Mouse (Mus musculus): ENCODE measurements around the gene Nbea.
"Not testable (repeated sequence)": the region's sequence is repeated elsewhere in the genome, so short reads cannot be mapped to it uniquely, and the experiment has no call there.

The Nbea gene

DNA sequence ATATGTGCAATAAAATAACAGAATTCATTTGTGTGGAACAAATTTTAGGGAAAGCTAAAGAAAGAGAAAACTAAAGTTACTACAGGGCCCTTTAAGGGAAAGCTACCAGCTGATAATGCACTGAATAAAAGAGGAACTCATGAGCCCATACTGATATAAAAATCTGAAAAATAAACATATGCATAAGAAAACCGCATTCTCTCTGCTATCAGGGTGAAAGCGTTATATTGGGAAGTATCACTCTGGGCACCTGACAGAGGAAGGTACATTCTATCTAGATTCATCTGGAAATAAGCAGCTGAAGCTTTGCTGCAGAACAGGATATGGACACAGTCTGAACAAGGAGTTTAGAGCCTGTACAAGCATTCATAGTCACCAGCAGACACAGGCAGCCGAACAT lies 148.9 kb downstream of the Nbea start:
- no peak for DNase-seq (ENCODE audit: low spot score)

DNA sequence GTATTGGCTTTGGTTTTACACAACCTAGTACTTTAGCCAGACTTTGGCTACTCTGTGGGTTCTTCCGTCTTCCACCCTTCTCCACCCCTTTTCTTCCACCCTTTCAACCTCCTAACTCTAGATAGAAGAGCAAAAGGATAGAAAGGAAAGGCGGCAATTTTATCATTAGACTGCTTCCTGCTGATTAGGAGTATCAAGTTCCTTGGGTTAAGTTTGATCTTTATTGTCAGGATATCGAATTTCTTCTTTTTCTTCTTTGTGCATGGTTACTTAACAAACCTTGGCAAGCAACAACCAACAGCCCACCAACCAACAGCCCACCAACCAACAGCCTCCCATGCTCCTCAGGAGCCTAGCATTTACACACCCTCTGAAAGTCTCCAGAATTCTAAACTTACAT lies 165.0 kb downstream of the Nbea start:
- no peak for DNase-seq (ENCODE audit: low spot score)

DNA sequence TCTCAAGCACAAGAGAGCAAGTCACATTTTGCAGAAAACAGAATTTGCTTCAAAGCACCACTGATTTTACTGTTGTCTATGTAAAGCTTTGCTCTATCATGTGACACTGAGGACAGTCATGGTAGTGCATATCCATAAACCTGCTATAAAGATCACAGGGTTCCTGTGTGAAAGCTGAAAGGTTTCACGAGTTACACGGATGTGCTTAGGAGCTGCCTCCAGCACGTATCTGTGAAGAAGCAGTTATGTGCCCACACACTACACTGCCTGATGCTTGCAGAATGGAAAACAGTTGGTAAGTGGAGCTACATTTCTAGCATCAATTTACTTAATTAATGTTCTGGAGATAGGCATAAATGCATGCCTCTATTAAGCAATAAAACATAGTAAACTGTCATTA lies 172.4 kb downstream of the Nbea start:
- DNase-seq (ENCODE audit: low spot score) = no peak

DNA sequence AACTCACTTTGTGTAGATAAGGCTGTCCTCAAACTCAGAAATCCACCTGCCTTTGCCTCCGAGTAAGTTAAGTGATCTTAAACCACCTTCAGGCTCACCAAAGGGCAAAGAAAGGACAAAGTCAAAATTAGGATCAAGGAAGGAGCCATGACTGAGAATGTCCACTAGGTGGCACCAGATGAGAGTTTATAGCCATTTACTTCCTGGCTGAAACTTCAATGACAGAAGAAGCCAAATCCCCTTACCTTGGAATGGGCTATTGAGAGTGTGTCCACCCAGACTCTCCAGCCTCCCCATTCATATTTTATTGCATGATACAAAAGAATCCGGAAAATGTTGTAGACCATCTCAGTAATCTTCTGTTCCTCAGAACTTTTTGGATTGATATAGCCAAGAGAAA lies 175.5 kb downstream of the Nbea start:
- DNase-seq (ENCODE audit: low spot score) = peak; percentile 35

DNA sequence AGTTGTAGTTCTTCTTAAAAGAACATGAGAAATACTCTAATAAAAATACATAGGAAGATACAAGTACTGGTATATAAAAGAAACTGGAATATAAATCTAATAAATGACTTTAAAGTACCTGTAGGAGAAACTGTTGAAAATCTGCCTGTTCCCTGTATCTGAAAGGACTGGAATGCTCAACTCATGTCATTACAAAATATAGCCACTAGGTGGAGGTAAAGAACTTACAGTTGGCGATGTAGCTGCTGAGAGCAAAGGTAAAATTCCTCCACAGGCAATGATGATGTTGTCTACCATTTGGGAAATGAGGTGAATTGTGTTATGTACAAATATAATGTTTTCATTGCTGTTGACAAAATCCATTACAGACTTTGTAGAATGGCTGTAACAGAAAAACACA lies 183.2 kb downstream of the Nbea start:
- peak; percentile 48 for DNase-seq (ENCODE audit: low spot score)

DNA sequence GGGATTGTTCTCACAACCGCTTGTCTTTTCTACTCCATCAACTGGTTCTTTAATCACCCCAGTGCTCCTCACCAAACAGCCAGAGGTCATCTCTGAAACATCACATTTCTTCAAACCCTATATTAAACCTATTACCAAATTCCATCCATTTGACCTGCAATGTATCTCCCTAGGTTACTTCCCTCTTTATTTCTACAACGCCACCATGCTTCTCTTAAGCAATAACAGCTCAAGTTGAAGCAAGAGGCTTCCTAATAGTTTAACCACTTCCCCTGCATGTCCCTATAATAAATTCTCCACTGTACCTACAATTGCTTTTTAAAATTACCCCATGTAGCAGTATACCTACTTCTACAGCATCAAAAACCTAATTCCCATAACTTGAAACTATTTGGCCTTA lies 205.1 kb downstream of the Nbea start:
- DNase-seq (ENCODE audit: low spot score) = no peak

DNA sequence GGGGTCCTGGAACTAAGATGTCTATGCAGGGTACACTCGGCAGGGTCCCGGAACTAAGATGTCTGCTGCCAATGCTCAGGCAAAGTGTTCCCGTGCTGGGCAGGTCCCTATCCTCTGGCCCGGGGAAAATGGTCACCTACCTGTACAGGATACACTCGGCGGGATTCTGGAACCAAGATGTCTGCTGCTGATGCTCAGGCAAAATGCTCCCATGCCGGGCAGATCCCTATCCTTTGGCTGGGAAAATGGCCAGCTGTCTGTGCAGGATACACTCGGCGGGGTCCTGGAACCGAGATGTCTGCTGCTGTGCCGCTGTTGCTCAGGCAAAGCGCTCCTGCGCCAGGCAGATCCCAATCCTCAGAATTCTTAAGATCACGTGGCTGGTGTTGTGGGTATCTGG lies 206.5 kb downstream of the Nbea start:
- not testable (repeated sequence) for DNase-seq (ENCODE audit: low spot score)

DNA sequence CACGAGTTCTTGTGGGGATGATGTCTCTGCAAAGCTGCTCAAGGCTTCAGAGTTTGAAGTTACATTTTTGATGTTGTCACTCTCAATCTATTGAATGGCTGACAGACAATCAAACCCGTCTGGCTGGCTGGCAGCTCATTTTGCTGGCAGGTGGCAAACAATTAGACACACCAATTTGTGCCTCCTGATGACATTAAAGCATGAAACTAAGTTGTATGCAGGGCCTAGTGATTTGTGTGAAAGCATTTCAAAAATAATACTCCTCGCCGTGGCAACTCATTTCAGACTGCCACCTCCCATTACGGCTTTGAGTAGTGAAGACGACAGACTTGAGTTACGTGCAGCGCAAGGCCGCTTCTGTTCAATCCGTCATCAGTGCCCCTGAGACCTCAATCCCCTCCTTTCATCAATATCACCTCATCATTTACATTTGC lies 217.8 kb downstream of the Nbea start:
- no peak for DNase-seq (ENCODE audit: low spot score)

DNA sequence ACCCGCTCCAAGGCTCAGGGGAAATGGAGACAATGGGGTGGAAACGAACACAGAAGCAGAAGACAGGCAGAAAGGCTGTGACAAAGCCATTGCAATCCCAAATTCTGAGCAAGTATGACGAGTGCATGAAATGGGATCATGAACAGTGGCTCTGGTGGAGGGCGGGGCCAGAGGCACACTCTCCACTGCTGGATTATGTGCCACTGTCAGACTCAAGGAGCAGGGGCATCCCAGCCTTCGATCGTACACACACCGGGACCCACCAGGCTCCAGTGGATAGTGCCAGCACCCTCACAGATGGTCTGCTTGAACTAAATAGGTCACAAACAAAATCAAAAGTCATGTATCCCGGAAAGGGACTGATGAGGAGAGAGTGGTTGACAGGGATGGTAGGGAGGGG lies 220.5 kb downstream of the Nbea start:
- DNase-seq (ENCODE audit: low spot score) = no peak

DNA sequence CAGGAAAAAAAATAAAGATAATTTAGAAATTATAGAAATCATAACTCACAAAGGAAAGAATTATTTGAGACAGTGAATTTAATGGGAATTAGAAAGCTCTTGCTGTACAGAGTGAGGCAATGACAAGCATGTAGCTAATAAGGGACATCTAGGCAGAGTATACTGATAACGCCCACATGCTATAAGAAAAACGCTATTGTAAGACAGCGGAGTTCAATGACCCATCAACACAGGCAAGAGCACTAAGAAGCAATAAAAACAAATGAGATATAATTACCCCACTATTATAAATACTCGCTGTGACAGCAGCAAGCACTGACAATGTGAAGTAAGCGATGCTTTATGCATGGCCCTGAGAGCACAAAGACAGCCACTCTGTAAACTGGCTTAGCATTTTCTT lies 233.5 kb downstream of the Nbea start:
- DNase-seq (ENCODE audit: low spot score) = no peak

DNA sequence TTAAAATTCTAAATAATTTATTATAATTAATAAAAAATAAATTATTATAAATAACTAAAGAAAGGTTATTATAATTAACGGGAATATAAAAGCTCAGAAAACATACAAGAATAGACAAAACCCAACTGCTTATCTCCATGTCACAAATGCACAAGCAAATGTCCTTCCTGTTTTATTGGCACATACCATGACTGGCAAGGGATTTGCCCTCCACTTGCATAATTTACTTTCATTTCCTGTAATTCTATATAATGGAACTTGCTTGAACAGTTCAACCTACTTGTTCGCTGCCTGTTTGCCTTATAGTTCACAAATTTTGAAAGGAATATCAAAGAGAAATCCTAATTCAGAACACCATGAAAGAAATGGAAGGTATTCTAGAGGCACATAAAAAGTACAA lies 234.4 kb downstream of the Nbea start:
- DNase-seq (ENCODE audit: low spot score) = no peak

DNA sequence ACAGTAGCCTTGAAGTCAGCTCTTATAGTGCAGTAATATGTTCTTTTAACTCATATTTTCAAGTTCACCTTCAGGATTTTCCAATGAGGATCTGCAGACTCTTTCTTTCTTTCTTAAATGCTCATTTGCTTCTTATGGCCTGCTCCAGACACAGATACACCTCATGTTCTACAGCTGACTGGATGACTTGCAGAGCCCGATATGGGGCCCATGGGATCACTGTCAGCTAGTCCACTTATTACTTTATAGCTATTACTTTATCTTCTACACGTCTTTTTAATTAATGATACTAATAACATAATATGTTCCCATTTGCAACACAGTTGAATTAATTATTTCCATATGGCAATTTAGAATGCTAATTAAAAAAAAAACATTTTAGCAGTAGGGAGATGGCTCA lies 256.2 kb downstream of the Nbea start:
- DNase-seq (ENCODE audit: low spot score) = no peak

DNA sequence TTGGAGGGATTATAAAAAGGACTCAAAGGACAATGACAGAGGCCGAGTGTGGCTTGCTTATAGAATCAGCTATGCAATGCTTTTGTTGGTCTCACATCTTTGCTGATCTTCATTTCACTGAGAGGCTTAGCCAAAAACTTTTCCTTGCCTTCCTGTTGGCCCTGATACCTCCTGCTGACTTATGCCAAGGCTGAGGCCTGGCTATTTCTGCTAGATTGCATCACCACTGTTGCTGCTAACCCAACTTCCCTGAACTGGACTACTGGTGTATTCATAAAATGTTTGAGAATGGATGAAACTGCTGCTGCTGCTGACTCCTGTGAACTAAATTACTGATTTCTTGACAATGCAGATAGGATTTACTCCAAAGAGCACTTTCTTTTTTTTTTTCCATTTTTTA lies 274.2 kb downstream of the Nbea start:
- DNase-seq (ENCODE audit: low spot score) = no peak

DNA sequence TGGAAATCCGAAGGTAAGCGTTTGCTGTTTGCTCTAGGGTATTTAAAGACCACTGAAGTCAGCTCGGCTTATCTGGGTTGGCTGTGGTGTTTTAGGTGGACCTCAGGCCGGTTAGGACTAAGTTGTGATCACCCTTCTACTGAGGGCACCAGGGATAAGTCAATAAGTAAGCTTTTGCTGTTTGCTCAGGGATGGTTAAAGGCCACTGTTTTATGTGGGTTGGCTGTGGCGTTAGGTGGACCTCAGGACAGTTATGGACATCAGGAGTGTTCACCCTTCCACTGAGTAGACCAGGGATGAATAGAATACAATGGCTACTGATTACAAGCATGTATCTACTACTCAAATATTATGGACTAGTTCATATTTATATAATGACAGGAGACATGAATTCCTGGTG lies 292.9 kb downstream of the Nbea start:
- no peak for DNase-seq (ENCODE audit: low spot score)

DNA sequence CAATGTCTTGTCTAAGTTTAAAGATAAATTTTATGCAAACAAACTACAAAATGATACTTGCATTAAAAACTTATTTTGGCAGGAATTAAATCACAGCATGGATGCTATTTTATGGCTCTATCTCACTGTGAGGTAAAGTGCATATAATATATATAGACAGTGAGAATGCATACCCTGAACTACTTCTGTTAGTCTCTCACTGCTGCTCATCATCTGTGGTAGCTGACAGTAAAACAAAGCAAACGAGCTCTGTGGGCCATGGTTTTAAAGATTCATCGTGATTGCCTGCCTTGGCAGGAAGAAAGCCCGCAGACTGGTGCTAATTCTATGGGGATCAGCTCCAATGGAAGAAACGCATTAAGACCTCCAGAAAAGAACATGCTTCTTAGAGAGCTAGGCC lies 294.3 kb downstream of the Nbea start:
- DNase-seq (ENCODE audit: low spot score) = no peak

DNA sequence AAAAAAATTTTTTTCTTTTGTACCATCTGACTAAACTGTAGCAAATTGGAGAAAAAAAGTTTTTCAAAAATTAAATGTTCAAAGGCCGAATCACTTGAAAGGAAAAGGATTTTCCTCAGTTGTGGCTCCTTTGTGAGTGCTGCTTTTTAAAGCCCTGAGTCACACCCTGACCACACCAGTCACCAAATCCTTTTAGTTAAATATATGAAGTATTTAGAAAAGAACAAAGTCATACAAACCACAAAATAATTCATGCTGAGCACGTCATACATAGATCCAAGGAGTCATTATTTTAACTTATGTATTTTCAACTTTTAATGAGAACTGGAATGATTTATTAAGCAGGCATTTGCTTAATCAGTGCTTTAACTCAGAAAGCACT lies 295.7 kb downstream of the Nbea start:
- no peak for DNase-seq (ENCODE audit: low spot score)

DNA sequence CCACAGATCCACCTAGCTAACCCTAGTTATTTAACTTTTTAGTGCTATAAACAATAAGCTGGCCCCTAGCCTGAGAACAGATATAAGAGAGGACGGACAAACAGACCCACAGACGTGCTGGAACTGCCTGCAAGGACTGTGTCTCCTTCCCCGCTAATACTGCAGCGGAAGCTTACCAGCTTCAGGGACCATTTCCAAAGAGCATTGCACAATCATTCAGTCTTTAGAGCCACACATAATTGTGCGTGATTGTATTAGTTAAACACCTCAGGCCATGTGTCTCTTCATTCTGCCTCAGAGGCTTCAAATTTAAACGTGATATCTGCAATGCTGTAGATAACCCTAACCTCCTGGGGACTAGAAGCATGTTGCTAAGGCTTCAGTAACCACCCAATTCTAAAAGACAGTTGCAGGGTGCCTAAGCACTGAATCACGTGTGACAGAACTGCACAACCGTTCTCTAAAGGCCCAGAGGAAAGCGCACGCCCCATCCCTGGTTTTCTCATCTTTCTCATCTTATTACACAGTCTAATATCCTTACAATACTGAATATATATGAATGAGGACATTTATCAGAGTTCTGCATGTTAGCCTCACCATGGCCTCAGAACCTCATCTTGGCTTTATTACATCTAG lies 296.2 kb downstream of the Nbea start:
- DNase-seq (ENCODE audit: low spot score) = no peak

DNA sequence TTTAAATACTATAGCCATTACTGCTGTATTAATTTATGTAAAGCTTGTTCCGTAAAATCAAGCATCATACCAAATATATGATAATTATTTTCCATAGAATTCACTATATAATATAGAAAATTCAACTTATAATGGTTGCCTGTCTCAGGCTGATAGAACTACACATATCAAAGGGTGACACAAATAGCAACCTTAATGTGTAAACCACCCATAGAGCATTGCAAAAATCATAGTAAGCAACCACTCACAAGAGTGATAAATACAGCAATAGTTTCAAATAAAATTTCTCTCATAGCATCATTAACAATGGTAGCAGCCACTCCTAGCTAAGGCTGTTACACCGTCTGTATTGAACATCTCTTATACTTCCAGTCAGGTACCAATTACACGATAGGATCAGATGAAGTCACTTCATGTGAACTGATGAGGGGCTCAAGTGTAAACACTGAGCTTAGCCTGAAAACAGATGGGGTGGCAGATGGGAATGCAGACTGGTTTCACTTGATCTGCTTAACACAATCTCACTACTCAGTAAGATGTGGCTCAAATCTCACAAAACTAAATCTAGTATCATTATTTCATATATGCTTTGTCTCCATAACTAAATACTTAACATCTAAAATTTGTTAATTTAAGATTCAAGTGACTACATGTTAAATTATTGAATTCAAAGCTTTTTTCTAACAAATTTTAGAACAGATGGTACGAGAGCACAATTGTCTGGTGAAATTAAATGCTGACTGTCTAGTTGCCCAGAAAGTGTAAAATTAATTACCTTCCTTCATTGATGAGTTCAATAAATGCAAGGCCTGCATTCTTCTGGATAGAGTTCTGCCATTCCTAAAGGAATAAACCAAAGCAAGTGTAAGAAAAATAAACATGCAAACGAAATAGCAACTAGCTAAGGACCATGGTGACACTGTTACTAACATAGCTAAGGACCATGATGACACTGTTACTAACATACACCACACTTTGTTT lies 310.3 kb downstream of the Nbea start:
- DNase-seq (ENCODE audit: low spot score) = no peak

DNA sequence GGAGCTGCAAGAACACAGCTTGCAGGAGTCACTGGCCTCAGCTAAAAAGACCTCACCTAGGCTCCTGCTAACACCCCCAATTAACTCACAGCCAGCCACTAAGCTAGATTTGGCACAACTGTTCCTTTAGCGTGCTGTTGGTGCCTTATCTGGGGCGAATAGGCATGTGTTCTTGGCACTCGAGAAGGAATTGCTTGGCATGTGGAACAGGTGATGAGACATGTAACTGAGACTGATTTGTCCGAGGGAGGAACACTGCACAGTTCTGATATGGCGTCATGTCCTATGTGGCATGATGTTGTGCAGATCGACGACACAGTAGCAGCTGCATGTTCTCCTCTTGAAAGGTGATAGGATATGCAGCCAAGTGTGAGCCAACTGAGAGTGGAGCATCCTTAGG lies 331.0 kb downstream of the Nbea start:
- no peak for DNase-seq (ENCODE audit: low spot score)

DNA sequence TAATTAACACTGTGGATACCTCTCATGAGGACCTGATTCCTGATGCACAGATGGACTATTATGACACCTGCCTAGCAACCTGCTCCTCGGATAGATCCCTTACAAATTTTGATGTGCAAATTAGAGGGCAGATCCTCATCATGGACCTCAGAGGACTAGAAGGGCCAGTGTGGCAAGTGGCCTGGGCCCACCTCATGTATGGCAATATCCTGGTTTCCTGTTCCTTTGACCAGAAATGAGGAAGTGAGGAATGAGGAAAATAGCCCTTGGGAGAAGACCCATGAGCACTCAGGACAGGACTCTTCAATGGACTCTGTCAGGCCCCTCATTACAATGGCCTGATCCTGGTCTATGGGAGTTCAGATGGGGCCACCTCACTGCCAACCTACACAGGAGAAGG lies 336.4 kb downstream of the Nbea start:
- no peak for DNase-seq (ENCODE audit: low spot score)

DNA sequence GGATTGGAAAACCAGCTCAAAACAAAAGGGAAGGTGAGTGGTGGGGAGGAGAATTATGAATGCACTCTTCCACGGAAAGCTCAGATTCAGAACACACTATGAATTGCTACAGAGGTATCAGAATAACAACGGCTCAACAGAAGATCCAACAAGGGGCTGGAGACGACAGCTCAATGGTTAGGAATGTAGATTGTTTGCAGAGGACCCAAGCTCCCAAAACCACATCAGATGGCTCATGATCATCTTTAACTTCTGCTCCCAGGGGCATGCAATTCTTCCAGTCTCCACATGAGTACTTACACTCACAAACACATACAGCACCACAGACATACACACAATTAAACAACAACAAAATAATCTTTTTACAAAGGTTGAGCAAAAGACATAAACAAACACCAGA lies 346.3 kb downstream of the Nbea start:
- DNase-seq (ENCODE audit: low spot score) = no peak

DNA sequence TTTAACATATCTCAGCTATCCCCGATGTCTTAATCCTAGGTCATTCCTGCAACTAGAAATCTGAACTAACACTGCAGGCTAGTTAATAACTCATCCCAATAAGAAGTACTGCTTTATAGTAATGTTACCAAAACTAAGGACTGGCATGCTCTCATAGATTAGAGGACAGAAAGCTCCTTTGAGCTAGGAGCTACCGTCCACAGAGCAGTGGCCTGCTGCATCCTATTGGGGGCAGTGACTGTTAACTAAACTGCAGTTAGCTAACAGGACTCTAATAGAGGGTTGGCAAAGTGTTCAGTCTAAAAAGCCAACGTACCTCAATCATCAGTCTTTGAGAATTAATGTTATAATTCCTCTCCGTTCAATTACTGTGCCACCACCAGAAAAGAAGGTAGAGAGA lies 348.3 kb downstream of the Nbea start:
- no peak for DNase-seq (ENCODE audit: low spot score)

DNA sequence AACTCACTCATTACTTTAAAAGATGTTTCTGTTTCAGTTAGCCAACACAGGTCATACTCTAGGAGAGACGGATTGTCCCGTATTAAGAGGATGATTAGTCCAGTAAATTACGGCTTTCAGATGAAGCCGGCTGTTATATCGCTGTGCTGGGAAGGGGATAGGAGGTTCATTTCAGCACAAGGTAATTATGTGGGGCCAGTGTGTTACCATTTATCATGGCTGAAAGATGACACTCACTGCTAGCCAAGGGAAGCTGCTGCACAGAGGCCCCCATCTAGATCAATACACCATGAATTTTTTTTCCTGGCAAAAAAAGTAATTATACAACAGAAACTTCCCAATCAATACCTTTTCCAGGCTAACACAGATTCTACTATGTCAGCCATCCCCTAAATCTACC lies 353.3 kb downstream of the Nbea start:
- no peak for DNase-seq (ENCODE audit: low spot score)
